Mouse (Mus musculus) adipose tissue, adult 10 weeks (tissue): ENCODE results near the gene Rnf2. TPM values are rescaled to one million over a fixed set of nuclear protein-coding genes. Genes with fewer than 3 reads are reported as not detected.

ENCODE experiments used
- polyA plus RNA-seq: library from polyadenylated mRNA; stranded (reverse); fragments of 350-450 nt; fragmentation: Illumina TruSeq; extraction: RNeasy Lipid Tissue Mini Kit (QIAGEN cat#74804); gene quantifications from one replicate; pipeline ENCODE4 v1.2.3, GENCODE M21; 2014; ENCODE audit warnings: low read depth, low replicate concordance

Rnf2 gene
- polyA plus RNA-seq: 38.0 TPM

DNA sequence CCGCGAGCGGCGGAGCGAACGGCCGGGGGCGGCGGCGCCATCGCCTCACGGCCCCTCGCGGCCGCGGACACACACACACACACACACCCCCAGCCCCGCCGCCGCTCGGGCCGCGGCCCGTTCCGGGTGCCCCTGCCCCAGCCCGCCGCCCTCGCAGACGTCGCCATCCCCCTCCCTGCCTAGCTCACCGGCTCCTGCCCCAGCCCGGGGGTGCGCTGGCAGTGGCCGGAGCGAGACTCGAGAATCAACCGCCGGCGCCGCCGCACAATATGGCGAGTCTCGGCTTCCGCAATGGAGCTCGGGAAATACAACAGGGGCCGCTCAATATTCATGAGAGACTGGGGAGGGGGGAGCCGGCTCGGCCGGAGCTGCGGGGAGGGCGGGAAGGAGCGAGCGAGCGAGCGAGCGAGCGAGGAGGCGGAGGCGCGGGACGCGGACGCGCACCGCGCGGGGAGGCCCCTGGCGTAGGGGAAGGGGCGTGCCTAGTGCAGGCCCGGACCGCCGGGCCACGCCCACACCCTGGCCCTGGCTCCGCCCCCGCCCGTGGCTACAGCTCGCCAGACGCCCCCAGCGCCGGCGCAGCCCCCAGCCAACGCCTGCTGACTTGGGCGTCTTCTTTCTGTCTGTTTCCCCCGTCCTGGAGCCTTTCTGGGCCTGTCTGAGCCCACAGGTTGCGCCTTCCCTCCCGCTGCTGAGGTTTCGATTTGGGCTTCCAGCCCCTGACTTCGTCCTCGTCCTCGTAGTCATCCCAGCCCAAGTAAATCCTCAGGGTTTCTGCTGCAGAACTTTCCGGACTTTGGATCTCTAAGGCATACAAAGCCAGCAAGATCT, at the start of gene Rnf2:
Rnf2 (minus strand) TSS at position 425 of the 831 bp plus-strand sequence.

DNA sequence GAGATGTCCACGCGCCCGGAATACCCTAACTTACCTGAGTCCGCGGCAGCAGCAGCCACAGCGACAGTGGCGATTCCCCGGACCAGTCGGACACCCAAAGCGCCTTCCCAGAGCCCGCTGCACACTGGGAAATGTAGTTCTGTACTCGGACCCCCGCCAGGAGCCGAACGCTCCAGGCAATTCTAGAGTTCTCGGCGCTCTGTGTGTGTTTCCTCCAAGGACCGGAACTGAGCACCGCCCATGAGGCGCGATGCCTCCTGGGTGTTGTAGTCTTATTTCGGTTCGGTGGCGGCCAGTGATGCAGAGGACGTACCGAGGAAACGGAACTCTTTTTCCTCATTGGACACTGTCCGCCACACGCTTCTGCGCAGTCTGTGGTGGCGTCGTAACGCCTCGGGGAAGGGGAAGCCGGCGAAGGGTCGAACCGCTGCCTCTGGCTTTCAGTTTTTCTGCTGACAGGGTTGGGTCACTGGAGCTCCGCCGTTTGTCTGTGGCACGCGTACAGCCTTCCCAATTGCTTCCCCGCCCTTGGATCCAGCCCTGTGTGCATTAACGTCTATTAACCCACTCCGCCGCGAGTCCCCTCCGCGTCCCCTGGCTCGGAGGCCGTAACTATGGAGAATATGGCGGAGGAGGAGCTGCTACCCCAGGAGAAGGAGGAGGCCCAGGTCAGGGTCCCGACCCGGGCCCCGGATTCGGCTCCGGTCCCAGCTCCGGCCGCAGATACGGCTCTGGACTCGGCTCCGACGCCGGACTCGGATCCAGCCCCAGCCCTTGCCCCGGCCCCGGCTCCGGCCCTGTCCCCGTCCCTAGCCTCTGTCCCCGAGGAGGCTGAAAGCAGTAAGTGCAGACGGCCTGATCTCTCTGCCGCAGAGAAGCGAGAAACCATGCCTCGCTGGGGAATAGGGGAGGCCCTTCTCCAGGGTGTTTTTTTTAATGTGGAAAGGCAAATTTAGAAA, 72.2 kb downstream of the Rnf2 start, which contains the start of the genes Swt1 and Trmt1l:
Swt1 (minus strand) TSS at position 193 of the 959 bp plus-strand sequence.
Trmt1l (plus strand) TSS at position 280 of the 959 bp plus-strand sequence.

Other genes with a start within 250 kb of the Rnf2 start
- 350 TPM for gene Ivns1abp, start 156.5 kb downstream of the Rnf2 start, polyA plus RNA-seq
- gene Swt1, start 72.5 kb downstream of the Rnf2 start, polyA plus RNA-seq: 12.6 TPM
- gene Trmt1l, start 72.4 kb downstream of the Rnf2 start, polyA plus RNA-seq: 21.6 TPM
- 18.9 TPM for gene Fam129a, start 70.2 kb upstream of the Rnf2 start, polyA plus RNA-seq